Mouse (Mus musculus): ENCODE data around the gene Gm17359. TPM values are rescaled to one million over a fixed set of nuclear protein-coding genes. Genes with fewer than 3 reads are reported as not detected.

Gene Gm17359
- total and polyA plus RNA-seq, 3 experiments: not detected

GRCm38 (mm10) chr3:79311895-79312294, 24.6 kb upstream of the Gm17359 start:
- Histone ChIP-seq H3K9me3 (replicated peaks) (no peaks in the 10 kb centered on the region), H3K4me1 (ENCODE audit: insufficient read depth, low read depth, low read length) (peaks cover 3% of the 10 kb centered on the region; the same call in 1 of the 2 replicates), H3K27me3 (ENCODE audit: insufficient read depth, low read length) (peaks cover 19% of the 10 kb centered on the region), H3K4me3 (ENCODE audit: low read depth, low read length) (no peak overlapping the region), H3K36me3 (replicated peaks) (no peaks in the 10 kb centered on the region)
- TF ChIP-seq POLR2AphosphoS5 (IDR thresholded peaks at IDR 0.05; ENCODE audit: insufficient replicate concordance, low read depth, low read length) (no peak), TAL1 (conservative IDR thresholded peaks at IDR 0.05; ENCODE audit: low read depth, low read length) (no peak), CTCF (IDR thresholded peaks at IDR 0.05; ENCODE audit: low read depth, low read length) (no peak), GATA1 (IDR thresholded peaks at IDR 0.05; ENCODE audit: borderline replicate concordance, low read length) (no peak), GATA2 (IDR thresholded peaks at IDR 0.05; ENCODE audit: borderline replicate concordance, low read depth, low read length) (no peak)
- ATAC-seq (ENCODE audit: extremely low read depth, insufficient number of reproducible peaks, low FRiP score, poor library complexity, severe bottlenecking) (no peak), DNase-seq (ENCODE audit: low spot score) (no peak)

- ATAC-seq (ENCODE audit: extremely low read depth, insufficient number of reproducible peaks, low FRiP score, poor library complexity, severe bottlenecking) (no peak), DNase-seq (ENCODE audit: low spot score) (no peak)
- no peak for TF ChIP-seq TAL1 (conservative IDR thresholded peaks at IDR 0.05; ENCODE audit: low read depth, low read length)
- no peak for TF ChIP-seq POLR2AphosphoS5 (IDR thresholded peaks at IDR 0.05; ENCODE audit: insufficient replicate concordance, low read depth, low read length)
- no peak for TF ChIP-seq GATA1 (IDR thresholded peaks at IDR 0.05; ENCODE audit: borderline replicate concordance, low read length)
- no peak for TF ChIP-seq CTCF (IDR thresholded peaks at IDR 0.05; ENCODE audit: low read depth, low read length)
- no peak for TF ChIP-seq GATA2 (IDR thresholded peaks at IDR 0.05; ENCODE audit: borderline replicate concordance, low read depth, low read length)
- H3K9me3 ChIP-seq (replicated peaks): no peaks in the 10 kb centered on the region
- H3K27me3 ChIP-seq (ENCODE audit: insufficient read depth, low read length): peaks cover 26% of the 10 kb centered on the region
- H3K4me1 ChIP-seq (ENCODE audit: insufficient read depth, low read depth, low read length): peaks cover 3% of the 10 kb centered on the region; the same call in 1 of the 2 replicates
- no peaks in the 10 kb centered on the region for H3K36me3 ChIP-seq (replicated peaks)
- no peak overlapping the region for H3K4me3 ChIP-seq (ENCODE audit: low read depth, low read length)
Measured at GRCm38 (mm10) chr3:79314006-79314698, 22.3 kb upstream of the Gm17359 start.

GRCm38 (mm10) chr3:79324697-79325526, 11.5 kb upstream of the Gm17359 start:
- no peak for TF ChIP-seq POLR2AphosphoS5 (IDR thresholded peaks at IDR 0.05; ENCODE audit: insufficient replicate concordance, low read depth, low read length)
- no peak for TF ChIP-seq TAL1 (conservative IDR thresholded peaks at IDR 0.05; ENCODE audit: low read depth, low read length)
- TF ChIP-seq CTCF (IDR thresholded peaks at IDR 0.05; ENCODE audit: low read depth, low read length): no peak
- TF ChIP-seq GATA2 (IDR thresholded peaks at IDR 0.05; ENCODE audit: borderline replicate concordance, low read depth, low read length): no peak
- TF ChIP-seq GATA1 (IDR thresholded peaks at IDR 0.05; ENCODE audit: borderline replicate concordance, low read length): no peak
- DNase-seq (ENCODE audit: low spot score): no peak
- H3K27me3 ChIP-seq (ENCODE audit: insufficient read depth, low read length): peaks cover 55% of the 10 kb centered on the region

GRCm38 (mm10) chr3:79329691-79330315, 6.7 kb upstream of the Gm17359 start:
- ATAC-seq (ENCODE audit: extremely low read depth, insufficient number of reproducible peaks, low FRiP score, poor library complexity, severe bottlenecking) (no peak), DNase-seq (ENCODE audit: low spot score) (no peak)
- no peak for TF ChIP-seq GATA1 (IDR thresholded peaks at IDR 0.05; ENCODE audit: borderline replicate concordance, low read length)
- TF ChIP-seq POLR2AphosphoS5 (IDR thresholded peaks at IDR 0.05; ENCODE audit: insufficient replicate concordance, low read depth, low read length): no peak
- TF ChIP-seq CTCF (IDR thresholded peaks at IDR 0.05; ENCODE audit: low read depth, low read length): no peak
- no peak for TF ChIP-seq GATA2 (IDR thresholded peaks at IDR 0.05; ENCODE audit: borderline replicate concordance, low read depth, low read length)
- no peak for TF ChIP-seq TAL1 (conservative IDR thresholded peaks at IDR 0.05; ENCODE audit: low read depth, low read length)
- H3K36me3 ChIP-seq (replicated peaks): no peaks in the 10 kb centered on the region
- H3K4me1 ChIP-seq (ENCODE audit: insufficient read depth, low read depth, low read length): peaks cover 22% of the 10 kb centered on the region
- no peak overlapping the region for H3K4me3 ChIP-seq (ENCODE audit: low read depth, low read length)
- no peaks in the 10 kb centered on the region for H3K9me3 ChIP-seq (replicated peaks)
- H3K27me3 ChIP-seq (ENCODE audit: insufficient read depth, low read length): peaks cover 39% of the 10 kb centered on the region

More at GRCm38 (mm10) chr3:79324697-79325526, 11.5 kb upstream of the Gm17359 start:
- Histone ChIP-seq H3K9me3 (replicated peaks) (no peaks in the 10 kb centered on the region), H3K4me1 (ENCODE audit: insufficient read depth, low read depth, low read length) (peaks cover 6% of the 10 kb centered on the region), H3K4me3 (ENCODE audit: low read depth, low read length) (no peak overlapping the region), H3K36me3 (replicated peaks) (no peaks in the 10 kb centered on the region)
- no peak for ATAC-seq (ENCODE audit: extremely low read depth, insufficient number of reproducible peaks, low FRiP score, poor library complexity, severe bottlenecking)

GRCm38 (mm10) chr3:79333051-79333450, 3.4 kb upstream of the Gm17359 start:
- Histone ChIP-seq H3K9me3 (replicated peaks) (no peaks in the 10 kb centered on the region), H3K4me3 (ENCODE audit: low read depth, low read length) (no peak overlapping the region), H3K4me1 (ENCODE audit: insufficient read depth, low read depth, low read length) (peaks cover 36% of the 10 kb centered on the region), H3K36me3 (replicated peaks) (no peaks in the 10 kb centered on the region), H3K27me3 (ENCODE audit: insufficient read depth, low read length) (peaks cover 13% of the 10 kb centered on the region)
- DNase-seq (ENCODE audit: low spot score): no peak
- no peak for ATAC-seq (ENCODE audit: extremely low read depth, insufficient number of reproducible peaks, low FRiP score, poor library complexity, severe bottlenecking)
- no peak for TF ChIP-seq GATA2 (IDR thresholded peaks at IDR 0.05; ENCODE audit: borderline replicate concordance, low read depth, low read length)

GRCm38 (mm10) chr3:79333643-79334200, 2.7 kb upstream of the Gm17359 start:
- H3K4me1 ChIP-seq (ENCODE audit: insufficient read depth, low read depth, low read length): peaks cover 36% of the 10 kb centered on the region
- ATAC-seq (ENCODE audit: extremely low read depth, insufficient number of reproducible peaks, low FRiP score, poor library complexity, severe bottlenecking) (peak; percentile 95), DNase-seq (ENCODE audit: low spot score) (peak; percentile 13)
- peaks cover 8% of the 10 kb centered on the region for H3K27me3 ChIP-seq (ENCODE audit: insufficient read depth, low read length)
- no peak overlapping the region for H3K4me3 ChIP-seq (ENCODE audit: low read depth, low read length)
- H3K36me3 ChIP-seq (replicated peaks): no peaks in the 10 kb centered on the region
- TF ChIP-seq TAL1 (conservative IDR thresholded peaks at IDR 0.05; ENCODE audit: low read depth, low read length): peak; percentile 66
- no peak for TF ChIP-seq CTCF (IDR thresholded peaks at IDR 0.05; ENCODE audit: low read depth, low read length)
- H3K9me3 ChIP-seq (replicated peaks): no peaks in the 10 kb centered on the region
